11 mouse cellular contexts compared by ENCODE assay signal in genomic region chr7:29313051-29313450, GRCm38 (mm10). TPM values are rescaled to one million over a fixed set of nuclear protein-coding genes. Genes with fewer than 3 reads are reported as not detected.
DNase-seq lines count a peak whose midpoint lies in the region; ATAC-seq and TF ChIP-seq lines count a peak whose summit lies in the region.
"Had no signal": no experiment of that assay in that cellular context is flagged by ENCODE, and none has a peak within 500 bp of the region (broad histone marks: within the 10 kb centered on the region; RNA-seq: fewer than 3 reads in every experiment).

No protein-coding gene starts in this region.

- intact Hi-C loops in left cerebral cortex, adult 2 months (cut with DNase I): no loop called here
- intact Hi-C loops in left cerebral cortex, postnatal 4 days (cut with DNase I): no loop called here

- peaks cover 29% of the 10 kb centered on the region for H3K36me3 ChIP-seq in forebrain, postnatal 0 days (ENCODE audit: insufficient read depth)
- H3K36me3 ChIP-seq in midbrain, embryonic 14.5 days (ENCODE audit: control insufficient read depth, insufficient read depth, low read length): peaks cover 49% of the 10 kb centered on the region
- no peaks in the 10 kb centered on the region for H3K36me3 ChIP-seq in stomach, postnatal 0 days (ENCODE audit: control insufficient read depth, insufficient read depth, low read length)

- peaks cover 19% of the 10 kb centered on the region for H3K4me1 ChIP-seq in cortical plate, adult 2 months (ENCODE audit: control insufficient read depth, insufficient read depth, low read length)
- H3K4me1 ChIP-seq in forebrain, postnatal 0 days (ENCODE audit: insufficient read depth): peaks cover 61% of the 10 kb centered on the region
- H3K4me1 ChIP-seq in midbrain, embryonic 14.5 days (ENCODE audit: control insufficient read depth, insufficient read depth, low read length): peaks cover 76% of the 10 kb centered on the region
- peaks cover 8% of the 10 kb centered on the region; the same call in 1 of the 2 replicates for H3K4me1 ChIP-seq in stomach, postnatal 0 days (replicated peaks; ENCODE audit: control insufficient read depth, insufficient read depth)

- no peak for TF ChIP-seq CTCF in left cerebral cortex, adult 2 months (IDR thresholded peaks at IDR 0.05)
- TF ChIP-seq CTCF in cortical plate, adult 2 months (IDR thresholded peaks at IDR 0.05; ENCODE audit: extremely low read depth, insufficient read depth, low read length): no peak
- TF ChIP-seq CTCF in forebrain, postnatal 0 days (IDR thresholded peaks at IDR 0.05; ENCODE audit: low read depth): no peak
- TF ChIP-seq CTCF in stomach, postnatal 0 days (IDR thresholded peaks at IDR 0.05; ENCODE audit: low read depth): no peak

- DNase-seq in left cerebral cortex, adult 2 months (ENCODE audit: extremely low spot score in 1 of 2, low spot score in 2 of 2): peak; percentile 47 to 56
- DNase-seq in left cerebral cortex, postnatal 4 days: no peak
- DNase-seq in forebrain, postnatal 0 days: peak; percentile 69
- peak; percentile 76 for DNase-seq in midbrain, embryonic 14.5 days
- DNase-seq in stomach, postnatal 0 days (ENCODE audit: low spot score): no peak
- no peak for DNase-seq in B cell, adult 2 months
- DNase-seq in cerebellum, adult 11 months: no peak
- DNase-seq: cerebellum, postnatal 36 days; kidney, postnatal 14 days; lung, adult 2 months had no signal

- TF ChIP-seq EP300 in stomach, postnatal 0 days (optimal IDR thresholded peaks at IDR 0.05): no peak

- H3K9ac ChIP-seq in forebrain, postnatal 0 days: peak overlapping the region; percentile 25
- H3K9ac ChIP-seq in midbrain, embryonic 14.5 days (replicated peaks; ENCODE audit: low read length): peak overlapping the region; percentile 26
- H3K9ac ChIP-seq in stomach, postnatal 0 days (ENCODE audit: low read length): no peak overlapping the region

- H3K4me3 ChIP-seq in left cerebral cortex, adult 2 months: peak overlapping the region; percentile 29; the same call in 1 of the 2 replicates
- H3K4me3 ChIP-seq in cortical plate, adult 2 months (ENCODE audit: insufficient read depth, low read length): peak overlapping the region; percentile 10; the same call in 1 of the 2 replicates
- H3K4me3 ChIP-seq in forebrain, postnatal 0 days (ENCODE audit: low read depth, low read length): peak overlapping the region; percentile 14; the same call in 1 of the 2 replicates
- H3K4me3 ChIP-seq in midbrain, embryonic 14.5 days (replicated peaks; ENCODE audit: low read depth, low read length): peak overlapping the region; percentile 12; the same call in 1 of the 2 replicates
- H3K4me3 ChIP-seq in stomach, postnatal 0 days (ENCODE audit: low read depth, low read length): no peak overlapping the region

- WGBS in forebrain, postnatal 0 days: 21% methylated on average over 9 of the region's 9 CpGs
- WGBS in midbrain, embryonic 14.5 days: 22% methylated on average over 9 of the region's 9 CpGs
- 45% methylated on average over 9 of the region's 9 CpGs for WGBS in stomach, postnatal 0 days

- peak overlapping the region; percentile 47 for H3K4me2 ChIP-seq in forebrain, postnatal 0 days (ENCODE audit: low read depth)
- peak overlapping the region; percentile 46 for H3K4me2 ChIP-seq in midbrain, embryonic 14.5 days (ENCODE audit: low read length)
- no peak overlapping the region for H3K4me2 ChIP-seq in stomach, postnatal 0 days (replicated peaks; ENCODE audit: low read depth)

- no peaks in the 10 kb centered on the region for H3K9me3 ChIP-seq in forebrain, postnatal 0 days (ENCODE audit: low read length)
- H3K9me3 ChIP-seq in midbrain, embryonic 14.5 days (ENCODE audit: control insufficient read depth, low read length): no peaks in the 10 kb centered on the region
- H3K9me3 ChIP-seq in stomach, postnatal 0 days (ENCODE audit: control insufficient read depth, low read length): no peaks in the 10 kb centered on the region

- no peaks in the 10 kb centered on the region for H3K27me3 ChIP-seq in forebrain, postnatal 0 days (ENCODE audit: insufficient read depth, low read length)
- no peaks in the 10 kb centered on the region for H3K27me3 ChIP-seq in midbrain, embryonic 14.5 days (ENCODE audit: control insufficient read depth, insufficient read depth, low read length)
- no peaks in the 10 kb centered on the region for H3K27me3 ChIP-seq in stomach, postnatal 0 days (ENCODE audit: control insufficient read depth, insufficient read depth, low read length)

- no peak for TF ChIP-seq POLR2A in cortical plate, adult 2 months (IDR thresholded peaks at IDR 0.05; ENCODE audit: extremely low read depth, insufficient read depth, low read length)

- peak overlapping the region; percentile 86 for H3K27ac ChIP-seq in left cerebral cortex, adult 2 months
- H3K27ac ChIP-seq in cortical plate, adult 2 months (ENCODE audit: insufficient read depth, low read length): peak overlapping the region; percentile 78
- peak overlapping the region; percentile 76 for H3K27ac ChIP-seq in forebrain, postnatal 0 days (ENCODE audit: low read depth, low read length)
- peak overlapping the region; percentile 61 for H3K27ac ChIP-seq in midbrain, embryonic 14.5 days (replicated peaks; ENCODE audit: low read depth, low read length)
- no peak overlapping the region for H3K27ac ChIP-seq in stomach, postnatal 0 days (replicated peaks)

- no peak for ATAC-seq in forebrain, postnatal 0 days
- ATAC-seq in midbrain, embryonic 14.5 days (ENCODE audit: low FRiP score, low TSS enrichment): no peak
- ATAC-seq in stomach, postnatal 0 days (ENCODE audit: low FRiP score, low TSS enrichment): no peak

RNA-seq across cellular contexts. Expression of gene Dpf1, which starts 9.3 kb away (rescaled TPM):
- total RNA-seq in left cerebral cortex, adult 2 months (2021): 100 to 1,000 TPM; 114 to 128 TPM
- 100 to 1,000 TPM; 222 to 228 TPM for total RNA-seq in left cerebral cortex, postnatal 4 days (2021)
- 59.6 and 65.1 TPM in 2 replicates for polyA plus RNA-seq in cortical plate, adult 2 months (2012; rRNA removed)
- total RNA-seq in forebrain, postnatal 0 days (2014; rRNA removed): 246 and 291 TPM in 2 replicates
- 243 and 248 TPM in 2 replicates for polyA plus RNA-seq in forebrain, postnatal 0 days (2015; fragmentation: Nextera tagmentation; extraction: Ambion mirVana)
- 203 and 214 TPM in 2 replicates for polyA plus RNA-seq in midbrain, embryonic 14.5 days (2014; fragmentation: Nextera tagmentation; extraction: Ambion mirVana)
- polyA plus RNA-seq in stomach, postnatal 0 days (2015; fragmentation: Nextera tagmentation; extraction: Ambion mirVana): 1.9 TPM in 2 replicates

RNA-seq across cellular contexts. Expression of gene Ppp1r14a, which starts 23.9 kb away (rescaled TPM):
- total RNA-seq in left cerebral cortex, adult 2 months (2021): 10 to 100 TPM; 15.1 to 18.2 TPM
- total RNA-seq in left cerebral cortex, postnatal 4 days (2021): 1 to 10 TPM; 1.5 to 1.9 TPM
- 40.8 and 44.7 TPM in 2 replicates for polyA plus RNA-seq in cortical plate, adult 2 months (2012; rRNA removed)
- total RNA-seq in forebrain, postnatal 0 days (2014; rRNA removed): 1.5 and 2.0 TPM in 2 replicates
- polyA plus RNA-seq in forebrain, postnatal 0 days (2015; fragmentation: Nextera tagmentation; extraction: Ambion mirVana): 2.3 and 2.8 TPM in 2 replicates
- polyA plus RNA-seq in midbrain, embryonic 14.5 days (2014; fragmentation: Nextera tagmentation; extraction: Ambion mirVana): 0.94 and 3.9 TPM in 2 replicates
- 53.3 and 64.8 TPM in 2 replicates for polyA plus RNA-seq in stomach, postnatal 0 days (2015; fragmentation: Nextera tagmentation; extraction: Ambion mirVana)

RNA-seq across cellular contexts. Expression of gene Spint2, which starts 31.3 kb away (rescaled TPM):
- total RNA-seq in left cerebral cortex, adult 2 months (2021): 10 to 100 TPM; 26.4 to 27.8 TPM
- total RNA-seq in left cerebral cortex, postnatal 4 days (2021): 10 to 100 TPM; 23.8 to 34.4 TPM
- 25.9 and 27.4 TPM in 2 replicates for polyA plus RNA-seq in cortical plate, adult 2 months (2012; rRNA removed)
- 32.3 and 36.7 TPM in 2 replicates for total RNA-seq in forebrain, postnatal 0 days (2014; rRNA removed)
- polyA plus RNA-seq in forebrain, postnatal 0 days (2015; fragmentation: Nextera tagmentation; extraction: Ambion mirVana): 94.6 and 127 TPM in 2 replicates
- 52.3 and 66.3 TPM in 2 replicates for polyA plus RNA-seq in midbrain, embryonic 14.5 days (2014; fragmentation: Nextera tagmentation; extraction: Ambion mirVana)
- 638 and 692 TPM in 2 replicates for polyA plus RNA-seq in stomach, postnatal 0 days (2015; fragmentation: Nextera tagmentation; extraction: Ambion mirVana)

Comparison
In these comparisons a context has a peak if more than half of its experiments do, and no peak if none do; other contexts are left out.
1. DNase-seq: peak in left cerebral cortex, adult 2 months (2 of 2), forebrain, postnatal 0 days (single experiment) and midbrain, embryonic 14.5 days (single experiment); none in left cerebral cortex, postnatal 4 days (single experiment), stomach, postnatal 0 days (single experiment), B cell, adult 2 months (0 of 2) and cerebellum, adult 11 months (single experiment).
2. RNA of gene Dpf1, which starts 9.3 kb away (polyA plus RNA-seq): 243 to 248 TPM in forebrain, postnatal 0 days, 203 to 214 TPM in midbrain, embryonic 14.5 days and 59.6 to 65.1 TPM in cortical plate, adult 2 months; 1.9 TPM in stomach, postnatal 0 days; every median in the first group is over 10 times any median in the second.